Mouse (Mus musculus) large intestine, adult 2 months (tissue): ENCODE data around the gene Atp6v0a1. TPM values are rescaled to one million over a fixed set of nuclear protein-coding genes. Genes with fewer than 3 reads are reported as not detected.

Source experiments
- DNase-seq: peaks from one replicate; pipeline ENCODE4 v3.0.0-alpha.2; 2012; ENCODE audit warnings: low read depth, low spot score
- WGBS: fragments of 180-500 bp; shearing (Covaris S2); methylation state at CpG from one replicate; pipeline ENCODE4 v1.1.7; 2018; 5-methylcytosine and 5-hydroxymethylcytosine counted together
- polyA plus RNA-seq: library from polyadenylated mRNA; depleted of rRNA; stranded (reverse); fragments of >200 nt; gene quantifications from 2 replicates; pipeline ENCODE4 v1.2.3, GENCODE M21; 2012

Gene Atp6v0a1
- polyA plus RNA-seq, 1 experiment, result 48.4 TPM

- 86% methylated on average over 14 of the region's 14 CpGs for WGBS
- no peak for DNase-seq
Observed at GRCm38 (mm10) chr11:101071810-101072428, 62.7 kb downstream of the Atp6v0a1 start.

- WGBS, result 75% methylated on average over 9 of the region's 9 CpGs
- no peak for DNase-seq
Observed at GRCm38 (mm10) chr11:101078121-101078520, 68.9 kb downstream of the Atp6v0a1 start, which contains the start of gene Hsd17b1. Gene Hsd17b1, plus strand, starts transcription at chr11:101078411.

- no peak for DNase-seq
- WGBS, result 22% methylated on average over 27 of the region's 27 CpGs
Observed at GRCm38 (mm10) chr11:101079746-101080145, 70.5 kb downstream of the Atp6v0a1 start.

GRCm38 (mm10) chr11:101080421-101080820 lies 71.2 kb downstream of the Atp6v0a1 start:
- 80% methylated on average over 5 of the region's 5 CpGs for WGBS
- no peak for DNase-seq

DNA sequence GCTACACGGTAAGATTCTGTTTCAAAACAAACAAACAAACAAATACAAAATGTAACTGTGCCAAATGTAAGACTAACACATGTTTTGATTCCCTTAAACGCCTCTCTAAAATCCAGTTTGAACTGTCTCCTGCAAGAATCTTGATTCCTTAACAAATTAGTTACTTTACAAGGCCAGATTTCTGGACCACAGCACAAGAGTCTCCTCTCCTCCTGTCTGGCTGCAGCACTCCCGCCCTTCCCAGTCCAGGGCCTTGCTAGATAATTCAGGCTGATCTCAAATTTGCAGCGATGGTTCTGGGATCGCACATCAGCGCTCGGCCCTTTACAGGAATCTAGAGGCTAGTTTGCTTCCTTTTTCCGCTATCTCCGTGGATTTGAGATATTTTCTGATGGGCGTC lies 72.4 kb downstream of the Atp6v0a1 start:
- 5% methylated on average over 10 of the region's 10 CpGs for WGBS
- no peak for DNase-seq

DNA sequence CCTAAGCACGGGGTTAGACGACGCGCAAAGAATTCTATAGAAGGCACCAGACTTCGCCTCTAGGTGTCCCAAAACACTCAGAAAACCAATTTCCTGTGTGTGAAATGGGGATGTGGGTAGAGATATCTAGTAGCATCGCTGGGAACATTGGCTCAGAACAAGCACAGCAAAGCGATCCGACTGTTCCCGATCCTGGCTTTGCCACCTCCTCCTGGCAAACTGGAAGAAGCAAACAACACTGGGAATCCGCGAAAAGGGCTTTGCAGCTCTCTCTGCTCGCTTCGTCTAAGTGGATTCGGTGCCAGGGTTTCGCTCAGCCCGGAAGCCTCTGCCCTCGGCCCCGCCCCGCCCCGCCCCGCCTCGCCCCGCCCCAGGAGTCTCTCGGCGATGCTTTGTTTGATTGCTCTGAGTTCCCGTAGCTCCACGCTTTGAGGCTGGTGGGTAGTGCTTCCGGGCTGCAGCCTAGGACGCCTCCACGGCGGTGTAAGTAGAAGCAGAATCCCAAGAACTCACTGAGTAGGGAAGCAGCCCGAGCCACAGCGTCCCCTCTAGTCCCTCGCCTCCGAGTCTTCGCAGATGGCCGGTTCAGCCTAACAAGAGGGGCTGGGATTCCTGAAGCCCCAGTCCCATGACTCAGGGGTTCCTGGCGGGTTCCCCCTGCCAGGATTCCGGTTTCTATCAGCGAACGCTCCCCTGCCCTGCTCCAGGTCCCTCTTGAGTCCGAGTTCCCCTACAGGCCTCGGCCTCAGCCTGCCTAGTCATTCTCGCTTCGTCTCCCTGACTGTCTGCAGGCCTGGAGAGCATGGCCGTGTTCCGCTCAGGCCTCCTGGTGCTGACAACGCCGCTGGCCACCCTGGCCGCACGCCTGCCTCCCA lies 73.2 kb downstream of the Atp6v0a1 start, which contains the start of gene Coasy:
Coasy (plus strand) TSS at position 358 of the 875 bp plus-strand sequence.
- DNase-seq, result no peak
- WGBS, result under 1% methylated on average over 51 of the region's 51 CpGs

- WGBS, result 17% methylated on average over 19 of the region's 19 CpGs
- no peak for DNase-seq
Observed at GRCm38 (mm10) chr11:101083083-101083697, 73.9 kb downstream of the Atp6v0a1 start.

GRCm38 (mm10) chr11:101084246-101084645 lies 75.0 kb downstream of the Atp6v0a1 start:
- 91% methylated on average over 14 of the region's 14 CpGs for WGBS
- DNase-seq, result no peak

- DNase-seq, result no peak
- WGBS, result 96% methylated on average over 12 of the region's 12 CpGs
Observed at GRCm38 (mm10) chr11:101084811-101085210, 75.6 kb downstream of the Atp6v0a1 start.

- DNase-seq, result no peak
- 90% methylated on average over 18 of the region's 18 CpGs for WGBS
Observed at GRCm38 (mm10) chr11:101085617-101086322, 76.5 kb downstream of the Atp6v0a1 start.

- 64% methylated on average over 6 of the region's 6 CpGs for WGBS
- no peak for DNase-seq
Observed at GRCm38 (mm10) chr11:101086323-101086674, 77.0 kb downstream of the Atp6v0a1 start.

- under 1% methylated on average over 52 of the region's 52 CpGs for WGBS
Observed at GRCm38 (mm10) chr11:101086756-101087681, 77.8 kb downstream of the Atp6v0a1 start, which contains the start of gene Mlx. Gene Mlx, plus strand, starts transcription at chr11:101087277.

DNA sequence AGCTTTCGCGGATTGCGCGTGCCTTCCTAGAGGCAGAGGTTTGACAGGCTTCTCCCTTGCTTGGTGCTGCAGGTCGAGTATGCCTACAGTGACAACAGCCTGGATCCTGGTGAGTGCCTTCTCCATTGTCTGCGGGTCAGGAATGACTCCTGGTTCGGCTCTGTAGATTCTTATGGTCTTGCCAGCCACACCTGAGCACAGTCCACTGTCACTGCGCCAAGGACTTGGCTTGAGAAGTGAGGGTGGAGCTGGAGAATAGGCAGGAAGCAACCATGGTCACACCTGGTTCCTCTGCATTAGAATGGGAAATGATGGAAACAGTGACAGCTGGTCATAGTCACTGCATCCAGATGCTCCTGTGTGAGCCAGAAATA lies 78.4 kb downstream of the Atp6v0a1 start:
- DNase-seq, result peak; percentile 91
- WGBS, result 4% methylated on average over 8 of the region's 8 CpGs

More at GRCm38 (mm10) chr11:101086756-101087681, 77.8 kb downstream of the Atp6v0a1 start, which contains the start of gene Mlx:
- peak; percentile 92 for DNase-seq

DNA sequence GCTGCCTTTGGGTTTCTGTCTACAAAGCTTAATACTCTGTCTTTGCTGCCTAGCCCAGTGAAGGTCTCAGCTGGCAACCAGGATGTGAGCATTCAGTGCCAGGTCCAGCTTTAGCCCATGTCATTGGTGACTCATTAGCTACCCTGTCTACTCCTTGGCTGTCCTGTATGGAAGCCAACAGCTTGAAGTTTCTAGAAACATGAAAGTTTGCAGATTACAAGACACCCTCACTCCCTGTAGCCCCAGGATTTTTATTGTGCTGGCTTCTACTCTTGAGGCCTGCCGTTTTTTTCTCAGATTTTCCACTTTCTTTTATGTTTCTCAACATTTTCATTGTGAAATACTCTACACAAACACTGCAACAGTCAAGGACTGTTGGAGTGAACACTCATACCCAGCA lies 80.7 kb downstream of the Atp6v0a1 start:
- WGBS, result 78% methylated on average over 1 of the region's 1 CpGs
- no peak for DNase-seq

- 2% methylated on average over 18 of the region's 18 CpGs for WGBS
- no peak for DNase-seq
Observed at GRCm38 (mm10) chr11:101094930-101095313, 85.7 kb downstream of the Atp6v0a1 start.

DNA sequence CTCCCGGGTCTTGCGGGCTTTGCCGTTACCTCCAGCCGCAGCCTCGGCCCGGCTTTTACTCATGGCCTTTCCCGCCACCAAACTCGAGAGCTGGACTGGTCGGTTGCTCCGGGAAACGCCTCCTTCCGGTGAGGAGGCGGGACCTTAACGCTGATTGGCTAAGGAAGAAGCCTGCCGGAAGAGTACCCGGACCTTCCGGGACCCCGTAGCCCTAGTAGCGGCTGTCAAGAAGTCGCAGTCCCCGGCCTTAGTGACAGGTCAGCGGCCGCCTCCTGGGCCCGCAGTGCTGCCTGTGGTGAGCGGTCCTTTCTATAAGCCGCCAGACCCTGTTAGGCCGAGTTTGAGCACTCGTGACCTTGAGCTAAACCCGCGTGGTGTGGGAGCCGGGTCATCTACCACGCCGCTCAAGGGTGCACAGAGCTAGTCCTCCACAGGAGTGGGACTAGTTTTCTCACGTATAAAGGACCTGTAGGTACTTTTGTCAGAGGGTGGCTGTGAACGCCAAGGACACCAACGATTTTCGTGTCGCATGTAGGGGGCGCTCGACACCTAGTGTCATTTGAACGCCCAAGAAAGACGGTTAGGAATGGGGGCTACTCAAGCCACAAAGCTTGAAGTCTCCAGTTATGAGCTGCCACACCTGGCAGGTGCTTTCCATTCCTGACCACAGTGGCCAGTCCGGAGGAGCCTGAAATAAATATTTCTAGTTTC lies 86.2 kb downstream of the Atp6v0a1 start, which contains the start of gene Psmc3ip:
Psmc3ip (minus strand) TSS at position 123 of the 711 bp plus-strand sequence.
- DNase-seq, result no peak
- under 1% methylated on average over 43 of the region's 43 CpGs for WGBS

DNA sequence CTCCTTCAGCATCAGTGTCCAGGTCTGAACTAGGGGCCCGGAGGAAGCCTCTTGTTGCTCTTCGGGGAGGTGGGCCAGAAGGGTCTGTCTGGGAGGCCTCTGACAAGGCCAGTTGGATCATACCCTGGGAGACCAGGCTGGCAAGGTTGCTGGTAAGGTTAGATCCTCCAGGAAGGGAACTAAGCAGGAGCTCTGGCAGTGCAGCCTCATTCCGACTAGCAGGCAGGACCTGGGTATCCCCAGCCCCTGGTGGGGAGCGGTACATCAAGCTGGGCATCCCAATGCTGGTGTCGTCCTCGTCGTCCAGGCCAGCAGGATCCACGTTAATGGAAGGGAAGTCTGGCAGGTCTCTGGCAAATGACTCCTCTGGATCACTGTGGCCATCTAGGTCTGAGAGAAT lies 89.0 kb downstream of the Atp6v0a1 start:
- no peak for DNase-seq
- WGBS, result 91% methylated on average over 8 of the region's 8 CpGs

GRCm38 (mm10) chr11:101103011-101103410 lies 93.8 kb downstream of the Atp6v0a1 start:
- no peak for DNase-seq

More at GRCm38 (mm10) chr11:101103011-101103410, 93.8 kb downstream of the Atp6v0a1 start:
- 92% methylated on average over 5 of the region's 5 CpGs for WGBS
